Mouse (Mus musculus) heart, postnatal 0 days (tissue): ENCODE results near the gene Hacd2. TPM values are rescaled to one million over a fixed set of nuclear protein-coding genes. Genes with fewer than 3 reads are reported as not detected.

Experiments used
- ATAC-seq: fragments of 200-750 bp; cut with Nextera tagmentation; 2 replicates; pipeline ENCODE4 v1.8.0; 2017; ENCODE audit warnings: low read depth, moderate number of reproducible peaks, moderate library complexity; ENCODE audit not compliant: insufficient read depth
- DNase-seq: peaks from one replicate; pipeline ENCODE4 v3.0.0-alpha.2; 2016; ENCODE audit warnings: low spot score
- H3K27ac ChIP-seq: fragments of 300-500 bp; sonication (generic); 2 replicates; pipeline ENCODE4 v1.5.1; 2014; ENCODE audit warnings: low read depth, mild to moderate bottlenecking
- H3K27me3 ChIP-seq: fragments of 300-500 bp; sonication (generic); 2 replicates; pipeline ENCODE4 v1.6.1; 2014; ENCODE audit warnings: low read length, mixed read lengths; ENCODE audit not compliant: control insufficient read depth, insufficient read depth
- H3K36me3 ChIP-seq: fragments of 300-500 bp; sonication (generic); replicated peaks from 2 replicates; pipeline ENCODE4 v1.6.1; 2014; ENCODE audit warnings: low read length, mixed read lengths; ENCODE audit not compliant: control insufficient read depth, insufficient read depth
- H3K4me1 ChIP-seq: fragments of 300-500 bp; sonication (generic); 2 replicates; pipeline ENCODE4 v1.6.1; 2014; ENCODE audit warnings: antibody characterized with exemption; ENCODE audit not compliant: control insufficient read depth, insufficient read depth
- H3K4me2 ChIP-seq: fragments of 300-500 bp; sonication (generic); 2 replicates; pipeline ENCODE4 v1.6.1; 2014; ENCODE audit warnings: low read depth, mild to moderate bottlenecking, low read length, moderate library complexity
- H3K4me3 ChIP-seq: fragments of 300-500 bp; sonication (generic); 2 replicates; pipeline ENCODE4 v1.5.1; 2014; ENCODE audit warnings: low read depth, low read length
- H3K9ac ChIP-seq: fragments of 300-500 bp; sonication (generic); replicated peaks from 2 replicates; pipeline ENCODE4 v1.6.1; 2014; ENCODE audit warnings: low read depth, low read length, mixed read lengths
- H3K9me3 ChIP-seq: fragments of 300-500 bp; sonication (generic); replicated peaks from 2 replicates; pipeline ENCODE4 v1.6.1; 2016; ENCODE audit warnings: low read length; ENCODE audit not compliant: control insufficient read depth
- CTCF ChIP-seq: IDR thresholded peaks from 2 replicates; pipeline ENCODE4 v1.5.1; 2016; ENCODE audit warnings: antibody characterized with exemption, control low read depth, low read depth
- EP300 ChIP-seq: IDR thresholded peaks from 2 replicates; pipeline ENCODE4 v1.6.1; 2016; ENCODE audit warnings: antibody characterized with exemption, low read depth
- WGBS: fragments of 180-500 bp; shearing (Covaris S2); extraction: QIAGEN DNeasy Blood & Tissue Kit; methylation state at CpG from one replicate; pipeline ENCODE4 v1.1.7; 2014; 5-methylcytosine and 5-hydroxymethylcytosine counted together
- polyA plus RNA-seq: library from polyadenylated mRNA; unstranded; fragments of >200 nt; fragmentation: Nextera tagmentation; extraction: Ambion mirVana; gene quantifications from 2 replicates; pipeline ENCODE4 v1.2.1, GENCODE M21; 2015
- total RNA-seq: library from RNA; depleted of rRNA; stranded (reverse); fragments of >200 nt; gene quantifications from 2 replicates; pipeline ENCODE4 v1.2.3, GENCODE M21; 2014; ENCODE audit warnings: low replicate concordance

Gene Hacd2
- total and polyA plus RNA-seq, 2 experiments from 2014 or later = 2.6 to 34.1 TPM

- no peak overlapping the region for H3K9ac ChIP-seq
- 85% methylated on average over 5 of the region's 5 CpGs for WGBS
- no peak for TF ChIP-seq EP300
- no peak for TF ChIP-seq CTCF
Observed at GRCm38 (mm10) chr16:35034971-35035370, 12.7 kb downstream of the Hacd2 start.

DNA sequence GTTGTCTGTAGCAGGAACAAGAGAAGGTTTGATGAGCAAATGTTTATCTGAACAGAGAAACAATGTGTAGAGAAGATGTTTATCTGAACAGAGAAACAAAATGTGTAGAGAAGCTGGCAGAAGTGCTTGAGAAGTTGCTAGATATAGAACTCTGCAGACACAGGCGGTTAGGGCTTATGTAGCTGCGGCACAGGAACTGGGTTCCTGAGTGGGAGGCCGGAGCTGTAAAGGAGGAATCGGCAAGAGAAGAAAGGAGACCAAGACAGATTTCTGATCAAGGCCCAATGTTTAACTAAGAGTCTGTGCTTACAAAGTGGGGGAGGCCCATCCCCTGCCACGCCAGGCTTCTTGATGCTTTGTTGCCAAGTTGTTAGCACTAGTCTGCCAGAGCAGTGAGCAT is 14.5 kb downstream of the Hacd2 start:
- Histone ChIP-seq H3K27me3 (no peaks in the 10 kb centered on the region), H3K4me2 (no peak overlapping the region), H3K9ac (no peak overlapping the region), H3K36me3 (0 out of 2 replicates have a peak, but pooled peaks cover 6% of the 10 kb centered on the region), H3K4me1 (no peaks in the 10 kb centered on the region), H3K27ac (no peak overlapping the region), H3K4me3 (no peak overlapping the region), H3K9me3 (no peaks in the 10 kb centered on the region)
- TF ChIP-seq CTCF (no peak), EP300 (no peak)
- WGBS = 87% methylated on average over 5 of the region's 5 CpGs
- ATAC-seq (no peak), DNase-seq (no peak)

More at GRCm38 (mm10) chr16:35034971-35035370, 12.7 kb downstream of the Hacd2 start:
- Histone ChIP-seq H3K27ac (no peak overlapping the region), H3K36me3 (peaks cover 8% of the 10 kb centered on the region; the same call in 1 of the 2 replicates), H3K9me3 (no peaks in the 10 kb centered on the region), H3K4me2 (no peak overlapping the region), H3K4me1 (0 out of 2 replicates have a peak, but pooled peaks cover 6% of the 10 kb centered on the region), H3K27me3 (no peaks in the 10 kb centered on the region), H3K4me3 (no peak overlapping the region)
- DNase-seq (no peak), ATAC-seq (no peak)

- Histone ChIP-seq H3K4me3 (no peak overlapping the region), H3K36me3 (0 out of 2 replicates have a peak, but pooled peaks cover 6% of the 10 kb centered on the region), H3K4me2 (no peak overlapping the region), H3K27ac (no peak overlapping the region), H3K9ac (no peak overlapping the region), H3K4me1 (no peaks in the 10 kb centered on the region), H3K27me3 (no peaks in the 10 kb centered on the region), H3K9me3 (no peaks in the 10 kb centered on the region)
- 39% methylated on average over 4 of the region's 4 CpGs for WGBS
- ATAC-seq = no peak
- TF ChIP-seq CTCF = no peak
- no peak for TF ChIP-seq EP300
- DNase-seq = no peak
Observed at GRCm38 (mm10) chr16:35038343-35039057, 16.3 kb downstream of the Hacd2 start.

- H3K4me3 ChIP-seq = no peak overlapping the region
- no peaks in the 10 kb centered on the region for H3K4me1 ChIP-seq
- H3K9me3 ChIP-seq = no peaks in the 10 kb centered on the region
- WGBS = 57% methylated on average over 1 of the region's 1 CpGs
- no peak overlapping the region for H3K9ac ChIP-seq
- H3K4me2 ChIP-seq = no peak overlapping the region
- no peaks in the 10 kb centered on the region for H3K27me3 ChIP-seq
- DNase-seq (no peak), ATAC-seq (no peak)
- H3K27ac ChIP-seq = no peak overlapping the region
- H3K36me3 ChIP-seq = 0 out of 2 replicates have a peak, but pooled peaks cover 6% of the 10 kb centered on the region
- TF ChIP-seq CTCF (no peak), EP300 (no peak)
Observed at GRCm38 (mm10) chr16:35040154-35040553, 17.9 kb downstream of the Hacd2 start.

DNA sequence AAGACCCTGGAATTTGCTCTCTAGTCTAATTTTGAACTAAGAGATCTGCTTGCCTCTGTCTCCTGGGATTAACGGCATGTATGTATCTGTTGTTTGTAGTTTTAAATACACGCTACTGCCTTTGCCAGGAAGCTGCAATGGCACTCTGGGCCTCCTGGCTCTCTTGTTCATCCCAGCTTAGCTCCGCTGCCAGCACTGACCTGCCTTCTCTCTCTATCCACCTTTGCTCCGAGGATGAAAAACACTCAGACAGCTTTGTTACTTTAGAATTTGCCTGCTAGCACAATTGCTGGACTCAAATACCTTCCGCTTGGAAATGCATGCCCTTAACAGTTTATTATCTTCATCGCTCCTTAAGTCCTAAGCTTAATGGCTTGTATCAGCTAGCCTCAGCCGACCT is 18.8 kb downstream of the Hacd2 start:
- no peak overlapping the region for H3K9ac ChIP-seq
- no peak overlapping the region for H3K4me2 ChIP-seq
- H3K4me1 ChIP-seq = no peaks in the 10 kb centered on the region
- no peak for ATAC-seq
- H3K27ac ChIP-seq = no peak overlapping the region
- H3K4me3 ChIP-seq = no peak overlapping the region
- no peak for TF ChIP-seq CTCF
- no peak for TF ChIP-seq EP300
- H3K9me3 ChIP-seq = no peaks in the 10 kb centered on the region
- WGBS = 89% methylated on average over 7 of the region's 7 CpGs
- no peak for DNase-seq
- no peaks in the 10 kb centered on the region for H3K27me3 ChIP-seq
- 0 out of 2 replicates have a peak, but pooled peaks cover 3% of the 10 kb centered on the region for H3K36me3 ChIP-seq
